Mouse (Mus musculus) hindbrain, embryonic 11.5 days (tissue): ENCODE measurements around the gene Pld2. TPM values are rescaled to one million over a fixed set of nuclear protein-coding genes. Genes with fewer than 3 reads are reported as not detected.

ENCODE experiments used
- ATAC-seq: fragments of 200-750 bp; cut with Nextera tagmentation; 2 replicates; pipeline ENCODE4 v1.8.0; 2017; ENCODE audit warnings: mild to moderate bottlenecking, moderate TSS enrichment, moderate library complexity; ENCODE audit not compliant: low FRiP score
- DNase-seq: peaks from one replicate; pipeline ENCODE4 v3.0.0-alpha.2; 2015; ENCODE audit warnings: low spot score
- H3K27ac ChIP-seq: fragments of 300-500 bp; sonication (generic); 2 replicates; pipeline ENCODE4 v1.5.1; 2014; ENCODE audit warnings: mild to moderate bottlenecking, low read depth, low read length
- H3K27me3 ChIP-seq: fragments of 300-500 bp; sonication (generic); 2 replicates; pipeline ENCODE4 v1.6.1; 2014; ENCODE audit warnings: mild to moderate bottlenecking, low read length, moderate library complexity, mixed read lengths; ENCODE audit not compliant: control insufficient read depth, insufficient read depth
- H3K36me3 ChIP-seq: fragments of 300-500 bp; sonication (generic); 2 replicates; pipeline ENCODE4 v1.6.1; 2014; ENCODE audit warnings: mild to moderate bottlenecking, low read length, moderate library complexity, mixed read lengths; ENCODE audit not compliant: control insufficient read depth, insufficient read depth
- H3K4me1 ChIP-seq: fragments of 300-500 bp; sonication (generic); replicated peaks from 2 replicates; pipeline ENCODE4 v1.6.1; 2014; ENCODE audit warnings: low read length, mixed read lengths; ENCODE audit not compliant: control insufficient read depth, insufficient read depth
- H3K4me2 ChIP-seq: fragments of 300-500 bp; sonication (generic); replicated peaks from 2 replicates; pipeline ENCODE4 v1.6.1; 2014; ENCODE audit warnings: mild to moderate bottlenecking, low read depth, low read length
- H3K4me3 ChIP-seq: fragments of 300-500 bp; sonication (generic); 2 replicates; pipeline ENCODE4 v1.5.1; 2014; ENCODE audit warnings: low read depth, low read length
- H3K9ac ChIP-seq: fragments of 300-500 bp; sonication (generic); 2 replicates; pipeline ENCODE4 v1.6.1; 2014; ENCODE audit warnings: low read depth, low read length
- H3K9me3 ChIP-seq: fragments of 300-500 bp; sonication (generic); 2 replicates; pipeline ENCODE4 v1.6.1; 2016; ENCODE audit warnings: low read length; ENCODE audit not compliant: control insufficient read depth
- WGBS: fragments of 180-500 bp; shearing (Covaris S2); extraction: QIAGEN DNeasy Blood & Tissue Kit; methylation state at CpG from one replicate; pipeline ENCODE4 v1.1.7; 2014; 5-methylcytosine and 5-hydroxymethylcytosine counted together
- polyA plus RNA-seq: library from polyadenylated mRNA; unstranded; fragments of >200 nt; fragmentation: Nextera tagmentation; extraction: Ambion mirVana; gene quantifications from 2 replicates; pipeline ENCODE4 v1.2.1, GENCODE M21; 2014

The Pld2 gene
- polyA plus RNA-seq, 1 experiment from 2014 or later, result 2.5 TPM

DNA sequence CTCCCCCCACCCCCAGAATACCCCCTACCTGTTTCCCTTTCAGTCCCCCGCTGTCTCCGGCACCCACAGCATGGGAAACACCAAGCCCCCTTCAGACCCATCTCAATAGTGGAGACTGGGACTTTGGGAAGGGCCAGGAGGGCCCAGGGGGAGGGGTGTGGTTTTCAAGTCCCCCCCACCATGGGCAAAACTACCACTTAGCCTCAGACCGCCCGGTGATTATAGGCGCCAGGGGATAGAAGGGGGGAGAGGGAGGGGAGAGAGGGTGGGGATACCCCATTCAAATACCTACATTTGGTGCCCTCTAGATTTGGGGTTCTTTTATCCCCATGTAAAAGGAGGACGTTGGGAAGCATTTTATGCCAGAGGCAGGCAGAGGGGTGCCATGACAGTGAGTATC lies 7.0 kb upstream of the Pld2 start, which contains the start of gene Gm40193:
Gene Gm40193, minus strand, starts transcription at position 101 of the 400 bp plus-strand sequence.
- H3K9ac ChIP-seq, result no peak within 1 kb of the TSS
- WGBS, result 78% methylated on average over 6 of the region's 6 CpGs
- ATAC-seq (no peak), DNase-seq (no peak)
- no peaks in the 10 kb centered on the region for H3K4me1 ChIP-seq
- no peak within 1 kb of the TSS for H3K4me3 ChIP-seq
- H3K9me3 ChIP-seq, result no peaks in the 10 kb centered on the region
- no peak within 1 kb of the TSS for H3K4me2 ChIP-seq
- no peak within 1 kb of the TSS for H3K27ac ChIP-seq
- no peaks in the 10 kb centered on the region for H3K27me3 ChIP-seq
- peaks cover 3% of the 10 kb centered on the region; the same call in 1 of the 2 replicates for H3K36me3 ChIP-seq

DNA sequence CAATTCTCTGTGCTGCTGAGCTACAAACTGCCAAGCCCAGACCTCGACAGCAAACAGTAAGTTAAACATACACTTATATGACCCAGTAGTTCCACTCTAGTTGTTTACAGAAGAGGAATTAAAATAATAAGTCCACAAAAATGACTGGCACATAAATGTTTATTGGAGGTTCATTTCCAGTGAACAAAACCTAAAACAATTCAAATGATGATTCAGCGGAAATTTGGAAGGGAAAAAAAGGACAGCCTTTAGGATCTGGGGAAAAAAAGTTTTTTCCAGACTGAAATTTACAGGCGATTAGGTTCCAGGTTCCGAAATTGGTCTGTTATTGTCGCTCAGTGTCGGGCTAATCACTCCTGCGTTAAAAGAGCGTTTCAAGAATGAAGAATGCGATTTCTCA lies 441 bp upstream of the Pld2 start:
- Histone ChIP-seq H3K4me3 (peak overlapping the region; percentile 51; the same call in 1 of the 2 replicates), H3K36me3 (no peaks in the 10 kb centered on the region), H3K4me2 (peak overlapping the region; percentile 93), H3K27me3 (peaks cover 7% of the 10 kb centered on the region), H3K9me3 (no peaks in the 10 kb centered on the region), H3K4me1 (no peaks in the 10 kb centered on the region), H3K27ac (no peak overlapping the region), H3K9ac (0 out of 2 replicates have a peak overlapping the region, but pooled peaks have one; percentile 59)
- ATAC-seq, result no peak
- WGBS, result 27% methylated on average over 9 of the region's 9 CpGs
- no peak for DNase-seq

DNA sequence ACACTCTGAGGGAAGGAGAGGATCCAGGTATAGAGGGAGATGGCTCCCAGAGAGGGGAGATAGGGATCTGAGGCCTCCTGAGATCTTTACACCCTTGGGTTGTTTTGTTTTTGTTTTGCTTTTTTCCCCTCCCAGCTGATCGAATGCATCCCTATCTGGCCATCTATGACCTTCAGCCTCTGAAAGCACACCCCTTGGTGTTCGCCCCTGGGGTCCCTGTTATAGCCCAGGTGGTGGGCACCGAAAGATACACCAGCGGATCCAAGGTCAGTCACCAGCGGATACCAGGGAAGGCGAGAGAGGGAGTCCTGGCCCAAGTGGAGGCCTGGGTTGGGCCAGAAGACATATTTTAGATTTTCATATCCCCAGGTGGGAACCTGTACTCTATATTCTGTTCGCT lies 1.1 kb downstream of the Pld2 start:
- Histone ChIP-seq H3K36me3 (no peaks in the 10 kb centered on the region), H3K27ac (no peak overlapping the region), H3K4me3 (no peak overlapping the region), H3K9me3 (no peaks in the 10 kb centered on the region), H3K9ac (no peak overlapping the region), H3K27me3 (peaks cover 7% of the 10 kb centered on the region), H3K4me1 (no peaks in the 10 kb centered on the region), H3K4me2 (0 out of 2 replicates have a peak overlapping the region, but pooled peaks have one; percentile 93)
- 87% methylated on average over 7 of the region's 7 CpGs for WGBS
- DNase-seq, result no peak
- no peak for ATAC-seq

DNA sequence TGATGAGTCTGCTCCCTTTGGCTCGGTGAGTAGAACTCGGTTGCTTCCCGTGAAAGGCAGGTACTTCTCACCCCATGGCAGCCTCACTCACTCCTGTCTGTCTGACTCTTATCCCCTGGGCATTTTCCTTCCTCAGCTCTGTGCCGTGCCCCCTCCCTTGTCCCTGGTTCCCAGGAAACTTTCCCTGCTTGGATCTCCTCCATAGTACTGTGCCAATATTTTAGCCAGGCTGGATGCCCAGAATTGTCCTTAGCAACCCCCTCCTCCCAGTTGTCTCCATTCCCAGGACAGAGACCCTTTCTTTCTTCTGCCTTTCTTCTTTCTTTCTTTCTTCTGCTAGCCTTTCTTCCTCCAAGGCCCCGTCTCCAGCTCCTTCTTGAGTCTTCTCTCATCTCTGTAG lies 1.6 kb downstream of the Pld2 start:
- Histone ChIP-seq H3K27me3 (peaks cover 7% of the 10 kb centered on the region), H3K4me3 (no peak overlapping the region), H3K4me2 (no peak overlapping the region), H3K4me1 (no peaks in the 10 kb centered on the region), H3K27ac (no peak overlapping the region), H3K9ac (no peak overlapping the region), H3K9me3 (no peaks in the 10 kb centered on the region), H3K36me3 (no peaks in the 10 kb centered on the region)
- DNase-seq (no peak), ATAC-seq (no peak)
- WGBS, result 79% methylated on average over 5 of the region's 5 CpGs

DNA sequence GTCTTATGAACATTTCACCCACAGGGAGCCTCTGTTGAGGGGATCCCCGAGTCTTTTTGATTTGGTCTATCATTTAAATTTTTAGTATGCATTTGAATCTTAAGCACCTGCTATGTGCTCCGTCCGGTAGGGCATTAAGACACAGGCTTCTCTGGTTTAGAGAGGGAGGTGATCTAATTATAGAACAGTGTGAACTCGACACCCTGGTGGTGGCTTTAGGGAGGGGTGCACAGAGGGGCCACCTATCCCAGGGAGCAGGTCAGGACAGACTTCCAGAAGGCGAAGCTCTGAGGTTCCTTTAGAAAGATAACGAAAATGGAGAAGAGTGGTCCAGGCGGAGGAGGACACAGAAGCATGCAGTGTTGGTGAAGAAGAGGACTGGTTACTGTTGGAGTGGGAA lies 4.6 kb downstream of the Pld2 start:
- no peak for ATAC-seq
- Histone ChIP-seq H3K4me3 (no peak overlapping the region), H3K9me3 (no peaks in the 10 kb centered on the region), H3K36me3 (no peaks in the 10 kb centered on the region), H3K27me3 (peaks cover 7% of the 10 kb centered on the region), H3K27ac (no peak overlapping the region), H3K4me1 (no peaks in the 10 kb centered on the region), H3K4me2 (no peak overlapping the region), H3K9ac (no peak overlapping the region)
- 72% methylated on average over 7 of the region's 7 CpGs for WGBS
- DNase-seq, result no peak

DNA sequence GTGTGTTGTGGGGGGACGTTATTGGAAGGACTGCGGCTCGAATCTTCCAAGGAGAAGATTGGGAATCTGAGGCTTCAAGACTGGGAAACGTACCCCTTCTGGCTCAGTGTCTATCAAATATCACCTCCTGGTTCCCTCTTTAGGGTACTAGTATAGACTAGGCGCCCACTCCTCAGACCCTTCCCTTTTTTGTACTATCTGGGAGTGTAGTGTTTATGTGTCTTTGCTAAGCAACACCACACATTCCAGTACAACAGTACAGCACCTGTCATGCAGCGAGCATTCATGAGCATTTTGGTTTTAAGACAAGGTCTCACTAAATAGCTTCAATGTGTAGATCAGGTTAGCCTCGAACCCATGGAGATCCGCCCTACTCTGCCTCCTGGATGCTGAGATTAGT lies 11.7 kb downstream of the Pld2 start:
- Histone ChIP-seq H3K4me1 (no peaks in the 10 kb centered on the region), H3K9me3 (no peaks in the 10 kb centered on the region), H3K4me2 (no peak overlapping the region), H3K27me3 (no peaks in the 10 kb centered on the region), H3K36me3 (no peaks in the 10 kb centered on the region), H3K9ac (no peak overlapping the region), H3K27ac (no peak overlapping the region), H3K4me3 (no peak overlapping the region)
- 93% methylated on average over 8 of the region's 8 CpGs for WGBS
- ATAC-seq (no peak), DNase-seq (no peak)

DNA sequence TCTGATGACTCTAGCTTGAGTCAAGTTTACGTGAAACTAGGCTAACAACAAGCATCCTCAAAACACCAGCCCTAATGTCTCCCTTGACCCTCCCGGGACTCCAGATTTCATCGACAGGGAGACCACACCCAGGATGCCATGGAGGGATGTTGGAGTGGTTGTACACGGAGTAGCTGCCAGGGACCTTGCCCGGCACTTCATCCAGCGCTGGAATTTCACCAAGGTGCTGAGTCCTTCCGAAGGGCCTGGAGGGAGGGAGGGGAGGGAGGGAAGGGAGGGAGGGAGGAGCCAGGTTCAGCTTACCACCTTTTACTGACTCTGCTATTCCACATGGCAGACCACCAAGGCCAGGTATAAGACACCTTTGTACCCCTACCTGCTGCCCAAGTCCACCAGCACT lies 14.1 kb downstream of the Pld2 start:
- WGBS, result 28% methylated on average over 6 of the region's 7 CpGs
- no peaks in the 10 kb centered on the region for H3K9me3 ChIP-seq
- no peak overlapping the region for H3K9ac ChIP-seq
- H3K27ac ChIP-seq, result no peak overlapping the region
- no peak overlapping the region for H3K4me2 ChIP-seq
- DNase-seq, result no peak
- H3K36me3 ChIP-seq, result no peaks in the 10 kb centered on the region
- no peak overlapping the region for H3K4me3 ChIP-seq
- no peaks in the 10 kb centered on the region for H3K4me1 ChIP-seq
- ATAC-seq, result no peak
- H3K27me3 ChIP-seq, result no peaks in the 10 kb centered on the region

DNA sequence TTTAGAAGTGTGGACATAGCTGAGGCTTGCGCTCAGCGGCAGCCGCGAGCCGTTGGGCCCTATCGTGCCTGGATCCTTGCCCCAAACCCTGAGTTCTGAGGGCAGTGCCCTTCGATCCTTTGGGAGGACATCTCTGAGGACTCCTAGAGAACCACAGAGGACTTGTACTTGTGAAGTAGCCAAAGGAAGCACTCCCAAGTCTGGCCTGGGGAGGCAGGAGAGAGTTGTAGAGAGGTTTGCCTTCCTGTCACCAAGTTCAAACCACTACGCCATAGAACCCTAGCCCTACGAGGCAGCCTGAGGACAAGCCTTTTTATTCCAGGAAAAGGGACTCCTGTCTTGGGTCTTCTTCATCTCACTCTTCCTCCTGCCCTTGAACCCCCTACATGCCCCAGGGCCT lies 17.7 kb downstream of the Pld2 start:
- ATAC-seq, result no peak
- Histone ChIP-seq H3K4me2 (no peak overlapping the region), H3K9me3 (no peaks in the 10 kb centered on the region), H3K36me3 (no peaks in the 10 kb centered on the region), H3K9ac (no peak overlapping the region), H3K27ac (no peak overlapping the region), H3K27me3 (no peaks in the 10 kb centered on the region), H3K4me3 (no peak overlapping the region), H3K4me1 (no peaks in the 10 kb centered on the region)
- no peak for DNase-seq
- WGBS, result 87% methylated on average over 9 of the region's 9 CpGs

DNA sequence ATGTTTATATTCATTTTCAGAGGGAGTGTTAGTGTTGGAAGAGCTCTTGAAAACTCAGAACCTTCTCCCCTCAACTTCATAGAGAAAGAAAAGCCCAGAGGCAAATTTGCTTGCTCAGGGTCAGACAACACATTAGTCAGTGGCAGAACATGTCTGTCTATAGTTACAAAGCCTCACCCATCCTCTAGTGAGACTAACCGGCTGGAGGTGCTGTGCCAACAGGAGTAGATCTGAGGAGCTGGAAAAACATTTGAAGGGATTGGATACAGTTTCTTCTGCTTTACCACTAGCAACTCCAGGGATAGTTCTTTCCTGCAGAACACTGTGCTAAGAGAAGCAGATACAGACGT lies 22.0 kb downstream of the Pld2 start:
- Histone ChIP-seq H3K4me1 (0 out of 2 replicates have a peak, but pooled peaks cover 1% of the 10 kb centered on the region), H3K9ac (no peak overlapping the region), H3K27me3 (no peaks in the 10 kb centered on the region), H3K27ac (peak overlapping the region; percentile 68; the same call in 1 of the 2 replicates), H3K9me3 (no peaks in the 10 kb centered on the region), H3K4me2 (peak overlapping the region; percentile 93), H3K36me3 (no peaks in the 10 kb centered on the region), H3K4me3 (peak overlapping the region; percentile 89)
- 2% methylated on average over 2 of the region's 2 CpGs for WGBS
- ATAC-seq, result no peak
- no peak for DNase-seq
